Mouse (Mus musculus) left cerebral cortex, postnatal 10 days (tissue): ENCODE results near the gene Chd4. TPM values are rescaled to one million over a fixed set of nuclear protein-coding genes. Genes with fewer than 3 reads are reported as not detected.
"Not testable (repeated sequence)": the region's sequence is repeated elsewhere in the genome, so short reads cannot be mapped to it uniquely, and the experiment has no call there.

Source experiments
- DNase-seq, 2 experiments: peaks; one replicate each; pipeline ENCODE4 v3.0.0; 2021 to 2022; ENCODE audit warnings: low spot score in 2 of 2, mixed read lengths in 1 of 2; ENCODE audit errors: extremely low spot score in 1 of 2
- intact Hi-C: fragments of 180-260 bp; cut with DNase I; formaldehyde crosslinking; loops from one replicate; pipeline ENCODE4 v1.15.1; 2025
- total RNA-seq, 2 experiments: library from RNA; stranded (reverse); gene quantifications; 2 replicates each; pipeline ENCODE4 v1.2.3; 2021

Gene Chd4
- total RNA-seq, result 100 to 1,000 TPM; 147 to 157 TPM

GRCm38 (mm10) chr6:125095391-125096278, at the start of gene Chd4:
Gene Chd4, plus strand, starts transcription at chr6:125095981.
- DNase-seq, result peak; percentile 96 to 99
- intact Hi-C loops, result no loop called here

GRCm38 (mm10) chr6:125046691-125047090, 49.1 kb upstream of the Chd4 start:
- intact Hi-C loops, result loop anchor here (2.0 kb wide), 1 partner anchor 36 kb away; no protein-coding TSS in a partner anchor
- peak; percentile 66 to 88 for DNase-seq

GRCm38 (mm10) chr6:125049678-125050077, 46.1 kb upstream of the Chd4 start, which contains the start of gene Acrbp:
Gene Acrbp, plus strand, starts transcription at chr6:125049689.
- no peak for DNase-seq
- intact Hi-C loops, result no loop called here

- intact Hi-C loops, result no loop called here
- DNase-seq, result no peak
Observed at GRCm38 (mm10) chr6:125051237-125051636, 44.5 kb upstream of the Chd4 start.

- intact Hi-C loops, result no loop called here
- DNase-seq, result no peak
Observed at GRCm38 (mm10) chr6:125061493-125061892, 34.3 kb upstream of the Chd4 start.

- intact Hi-C loops, result no loop called here
- DNase-seq, result no peak
Observed at GRCm38 (mm10) chr6:125062511-125062910, 33.3 kb upstream of the Chd4 start.

GRCm38 (mm10) chr6:125063906-125064305, 31.9 kb upstream of the Chd4 start:
- DNase-seq, result no peak
- intact Hi-C loops, result no loop called here

GRCm38 (mm10) chr6:125065223-125065622, 30.6 kb upstream of the Chd4 start:
- DNase-seq, intact Hi-C loops: not testable (repeated sequence)

- DNase-seq, result no peak
- intact Hi-C loops, result no loop called here
Observed at GRCm38 (mm10) chr6:125067571-125067995, 28.2 kb upstream of the Chd4 start, which contains the start of gene Lpar5. Gene Lpar5, plus strand, starts transcription at chr6:125067920.

GRCm38 (mm10) chr6:125071170-125071895, 24.4 kb upstream of the Chd4 start:
- DNase-seq, result no peak
- intact Hi-C loops, result no loop called here

- intact Hi-C loops, result no loop called here
Observed at GRCm38 (mm10) chr6:125071896-125072279, 23.9 kb upstream of the Chd4 start.

GRCm38 (mm10) chr6:125073825-125074224, 22.0 kb upstream of the Chd4 start:
- no peak for DNase-seq
- intact Hi-C loops, result no loop called here

More at GRCm38 (mm10) chr6:125071896-125072279, 23.9 kb upstream of the Chd4 start:
- DNase-seq, result peak; percentile 71 to 87

GRCm38 (mm10) chr6:125081394-125081793, 14.4 kb upstream of the Chd4 start:
- intact Hi-C loops, result loop anchor here (10.0 kb wide), 2 partner anchors 147 to 227 kb away; partner anchors contain the start of genes Mlf2 and P3h3
- DNase-seq, result no peak

GRCm38 (mm10) chr6:125081797-125082560, 13.8 kb upstream of the Chd4 start:
- intact Hi-C loops, result loop anchor here (2.0 to 10.0 kb wide), 3 partner anchors 35 to 227 kb away; partner anchors contain the start of genes Mlf2 and P3h3
- DNase-seq, result peak; percentile 84 to 96

GRCm38 (mm10) chr6:125082801-125083386, 12.9 kb upstream of the Chd4 start:
- intact Hi-C loops, result loop anchor here (2.0 to 10.0 kb wide), 3 partner anchors 36 to 228 kb away; partner anchors contain the start of genes Mlf2 and P3h3

GRCm38 (mm10) chr6:125084424-125084823, 11.4 kb upstream of the Chd4 start:
- DNase-seq, result peak; percentile 61 to 72
- intact Hi-C loops, result loop anchor here (10.0 kb wide), 2 partner anchors 150 to 230 kb away; partner anchors contain the start of genes Mlf2 and P3h3

More at GRCm38 (mm10) chr6:125082801-125083386, 12.9 kb upstream of the Chd4 start:
- no peak for DNase-seq

- intact Hi-C loops, result loop anchor here (10.0 kb wide), 2 partner anchors 153 to 233 kb away; partner anchors contain the start of genes Mlf2 and P3h3
- no peak for DNase-seq
Observed at GRCm38 (mm10) chr6:125087937-125088336, 7.8 kb upstream of the Chd4 start.
